ENCODE assay signal across 8 mouse cellular contexts in genomic region chr3:127634101-127634983, GRCm38 (mm10). TPM values are rescaled to one million over a fixed set of nuclear protein-coding genes. Genes with fewer than 3 reads are reported as not detected.
DNase-seq lines count a peak whose midpoint lies in the region; ATAC-seq and TF ChIP-seq lines count a peak whose summit lies in the region.

No protein-coding gene starts in this region.

- DNase-seq in B cell, adult 2 months: peak; percentile 85 to 90
- peak; percentile 83 for DNase-seq in adrenal gland, postnatal 25 days
- DNase-seq in embryonic facial prominence, embryonic 10.5 days (ENCODE audit: low spot score): peak; percentile 91
- DNase-seq in heart, adult 9 months (ENCODE audit: low spot score in 2 of 2): peak; percentile 23 to 45
- DNase-seq in kidney, adult 9 months: peak; percentile 66
- peak; percentile 11 for DNase-seq in liver, adult 2 months (ENCODE audit: extremely low read depth, low read depth, low spot score)
- peak; percentile 62 to 91 for DNase-seq in spleen, postnatal 4 days (ENCODE audit: low spot score in 2 of 2)

- WGBS in embryonic facial prominence, embryonic 10.5 days: 1% methylated on average over 58 of the region's 58 CpGs
- 2% methylated on average over 58 of the region's 58 CpGs for WGBS in liver, adult 2 months

- H3K9ac ChIP-seq in liver, adult 2 months (ENCODE audit: low read depth, low read length): no peak overlapping the region

- peak overlapping the region; percentile 57 for H3K4me3 ChIP-seq in embryonic facial prominence, embryonic 10.5 days
- H3K4me3 ChIP-seq in liver, adult 2 months (ENCODE audit: insufficient read depth, low read depth, low read length): peak overlapping the region; percentile 32; the same call in 1 of the 2 replicates

- peak overlapping the region; percentile 37; the same call in 1 of the 2 replicates for H3K27ac ChIP-seq in embryonic facial prominence, embryonic 10.5 days (replicated peaks)
- H3K27ac ChIP-seq in liver, adult 2 months (replicated peaks; ENCODE audit: insufficient read depth, low read depth, low read length): no peak overlapping the region

- TF ChIP-seq POLR2A in liver, adult 2 months (IDR thresholded peaks at IDR 0.05; ENCODE audit: extremely low read depth, insufficient read depth, low read length): no peak

- peaks cover 27% of the 10 kb centered on the region for H3K4me1 ChIP-seq in embryonic facial prominence, embryonic 10.5 days
- H3K4me1 ChIP-seq in liver, adult 2 months (ENCODE audit: control insufficient read depth, insufficient read depth, low read length): peaks cover 10% of the 10 kb centered on the region; the same call in 1 of the 2 replicates

- no peaks in the 10 kb centered on the region for H3K79me2 ChIP-seq in liver, adult 2 months (ENCODE audit: control insufficient read depth, insufficient read depth, low read length)

- TF ChIP-seq CTCF in liver, adult 2 months (IDR thresholded peaks at IDR 0.05; ENCODE audit: low read depth, low read length): peak; percentile 81

- no peaks in the 10 kb centered on the region for H3K36me3 ChIP-seq in embryonic facial prominence, embryonic 10.5 days (replicated peaks)
- H3K36me3 ChIP-seq in liver, adult 2 months (ENCODE audit: control insufficient read depth, insufficient read depth, low read length): no peaks in the 10 kb centered on the region

- peaks cover 100% of the 10 kb centered on the region for H3K27me3 ChIP-seq in embryonic facial prominence, embryonic 10.5 days (replicated peaks; ENCODE audit: low read depth, poor library complexity, severe bottlenecking)
- H3K27me3 ChIP-seq in liver, adult 2 months (ENCODE audit: control insufficient read depth, insufficient read depth, low read length): peaks cover 28% of the 10 kb centered on the region

- peak; percentile 59 for ATAC-seq in monocyte, adult 5-6 weeks (replicated peaks; ENCODE audit: insufficient number of reproducible peaks, low FRiP score, low TSS enrichment, poor library complexity, severe bottlenecking)

- H3K9me3 ChIP-seq in embryonic facial prominence, embryonic 10.5 days: no peaks in the 10 kb centered on the region

RNA-seq across cellular contexts. Expression of gene Neurog2, which starts 1.4 kb away (rescaled TPM):
- not detected in 2 replicates for total RNA-seq in adrenal gland, postnatal 25 days (2021)
- polyA plus RNA-seq in embryonic facial prominence, embryonic 10.5 days (2016; fragmentation: Nextera tagmentation; extraction: Ambion mirVana): 3.2 and 7.0 TPM in 2 replicates
- total RNA-seq in liver, adult 2 months (2014; rRNA removed): not detected in 2 replicates
- not detected in 2 replicates for polyA plus RNA-seq in liver, adult 2 months (2012; rRNA removed)
- total RNA-seq in monocyte, adult 5-6 weeks (2017): 0.29 TPM in 1 of 3 replicates, not detected in the others

Comparison
In these comparisons a context has a peak if more than half of its experiments do, and no peak if none do; other contexts are left out.
1. DNase-seq: peak in every context shown above with its lines; median percentile 91 in embryonic facial prominence, embryonic 10.5 days; 88 in B cell, adult 2 months; 83 in adrenal gland, postnatal 25 days; 76 in spleen, postnatal 4 days; 66 in kidney, adult 9 months; 34 in heart, adult 9 months; 11 in liver, adult 2 months.